Mouse (Mus musculus) cerebellum, adult 2 months (tissue): Measurements from ENCODE around the gene Cped1. TPM values are rescaled to one million over a fixed set of nuclear protein-coding genes. Genes with fewer than 3 reads are reported as not detected.

Experiments
- DNase-seq, 2 experiments: peaks; one replicate each; pipeline ENCODE4 v3.0.0; 2021
- H3K27ac ChIP-seq: fragments of 200-500 bp; 2 replicates; pipeline ENCODE4 v1.5.1; 2012; ENCODE audit warnings: low read length, control low read depth, inconsistent platforms; ENCODE audit not compliant: insufficient read depth
- H3K27me3 ChIP-seq: fragments of 200-500 bp; 2 replicates; pipeline ENCODE4 v1.6.1; 2012; ENCODE audit warnings: inconsistent platforms, mild to moderate bottlenecking, low read length, moderate library complexity; ENCODE audit not compliant: control insufficient read depth, insufficient read depth
- H3K4me1 ChIP-seq: fragments of 200-500 bp; 2 replicates; pipeline ENCODE4 v1.6.1; 2011; ENCODE audit warnings: low read length; ENCODE audit not compliant: control insufficient read depth, insufficient read depth
- H3K4me3 ChIP-seq: fragments of 200-500 bp; replicated peaks from 2 replicates; pipeline ENCODE3; 2011; ENCODE audit warnings: mild to moderate bottlenecking, low read depth, low read length, control low read depth; ENCODE audit not compliant: insufficient read depth
- CTCF ChIP-seq: fragments of 200-500 bp; IDR thresholded peaks from 2 replicates; pipeline ENCODE4 v1.5.1; 2011; ENCODE audit warnings: low read depth, mild to moderate bottlenecking, control low read depth, low read length, moderate library complexity, borderline replicate concordance; ENCODE audit not compliant: insufficient read depth
- POLR2A ChIP-seq: fragments of 200-500 bp; IDR thresholded peaks from 2 replicates; pipeline ENCODE4 v1.6.1; 2011; ENCODE audit warnings: low read length, control low read depth, borderline replicate concordance; ENCODE audit not compliant: insufficient read depth
- WGBS: fragments of 180-500 bp; shearing (Covaris S2); methylation state at CpG from one replicate; pipeline ENCODE4 v1.1.7; 2018; 5-methylcytosine and 5-hydroxymethylcytosine counted together
- polyA plus RNA-seq: library from polyadenylated mRNA; depleted of rRNA; stranded (reverse); fragments of >200 nt; gene quantifications from 2 replicates; pipeline ENCODE4 v1.2.3, GENCODE M21; 2012

The Cped1 gene
- polyA plus RNA-seq, 1 experiment, result 1.1 TPM

DNA sequence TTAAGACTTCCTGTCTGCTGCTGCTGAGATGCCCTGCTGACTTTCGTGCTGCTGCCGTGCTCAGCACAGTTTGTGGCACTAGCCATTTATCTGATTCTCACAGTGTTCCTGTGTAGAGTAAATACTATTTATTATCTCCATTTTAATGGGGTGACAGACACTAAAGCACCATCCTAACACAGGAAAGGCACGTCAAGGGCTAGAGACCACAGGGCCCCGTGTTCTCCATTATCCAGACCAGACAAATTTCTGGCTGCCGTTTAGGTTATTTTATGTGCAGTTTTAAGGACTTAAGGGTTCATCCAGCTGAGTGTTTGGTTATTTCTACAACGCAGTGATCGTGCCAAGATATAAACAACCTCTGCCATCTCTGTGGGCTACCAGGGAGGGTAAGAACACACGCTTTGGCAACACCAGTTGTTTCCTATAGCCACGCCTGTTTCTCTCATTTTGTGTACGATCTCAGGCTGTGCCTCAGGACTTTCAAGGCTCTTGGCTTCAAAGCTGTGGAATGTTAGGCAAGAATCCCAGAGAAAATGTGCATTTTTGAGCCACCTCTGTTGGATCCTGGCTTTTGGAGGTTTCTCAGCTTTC is 149.4 kb downstream of the Cped1 start:
- DNase-seq, result no peak
- Histone ChIP-seq H3K27ac (no peak overlapping the region), H3K27me3 (no peaks in the 10 kb centered on the region), H3K4me1 (peaks cover 4% of the 10 kb centered on the region; the same call in 1 of the 2 replicates), H3K4me3 (no peak overlapping the region)
- WGBS, result 64% methylated on average over 10 of the region's 10 CpGs
- TF ChIP-seq CTCF, result no peak
- no peak for TF ChIP-seq POLR2A

DNA sequence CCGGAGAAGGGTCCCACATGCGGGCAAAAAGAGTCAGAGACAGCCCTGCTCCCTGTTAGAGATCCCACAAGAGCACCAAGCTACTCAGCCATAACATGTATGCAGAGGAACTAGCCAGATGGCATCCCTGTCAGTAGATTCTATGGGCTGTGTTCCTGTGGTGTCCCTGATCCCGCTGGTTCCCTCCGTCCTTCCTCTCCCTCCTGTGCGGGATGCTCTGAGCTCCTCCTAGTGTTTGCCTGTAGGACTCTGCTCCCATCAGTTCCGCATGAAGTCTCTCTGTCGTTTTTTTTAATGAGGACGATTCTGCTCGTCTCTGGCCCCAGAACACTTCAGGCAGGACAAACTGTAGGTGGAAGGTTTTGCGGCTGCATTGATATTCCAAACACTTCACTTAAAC is 151.1 kb downstream of the Cped1 start:
- H3K27ac ChIP-seq, result no peak overlapping the region
- WGBS, result 22% methylated on average over 10 of the region's 10 CpGs
- TF ChIP-seq CTCF (no peak), POLR2A (no peak)
- no peak overlapping the region for H3K4me3 ChIP-seq
- peak; percentile 7 to 30 for DNase-seq
- H3K4me1 ChIP-seq, result peaks cover 5% of the 10 kb centered on the region
- no peaks in the 10 kb centered on the region for H3K27me3 ChIP-seq

DNA sequence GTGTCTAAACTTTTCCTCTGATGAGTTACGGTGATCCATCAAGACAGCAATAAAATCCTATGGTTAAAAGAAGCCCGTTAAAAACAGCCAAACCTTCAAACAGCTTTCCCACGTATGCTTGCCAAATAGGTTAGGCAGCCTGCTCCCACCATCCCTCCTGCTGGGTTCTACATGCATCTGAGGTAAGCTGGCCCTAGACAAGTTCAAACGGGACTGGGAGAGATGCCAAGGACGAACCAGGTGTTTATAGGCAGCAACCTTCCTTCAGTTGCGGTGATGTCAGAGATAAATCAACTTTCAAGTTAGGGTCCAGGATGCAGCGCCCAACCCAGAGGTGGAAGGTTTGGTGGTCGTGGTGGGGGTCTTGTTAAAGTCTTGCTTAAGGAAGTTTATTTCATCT is 155.1 kb downstream of the Cped1 start:
- H3K27me3 ChIP-seq, result no peaks in the 10 kb centered on the region
- no peak for DNase-seq
- TF ChIP-seq POLR2A (no peak), CTCF (no peak)
- WGBS, result 42% methylated on average over 8 of the region's 8 CpGs
- no peak overlapping the region for H3K4me3 ChIP-seq
- H3K27ac ChIP-seq, result no peak overlapping the region
- peaks cover 5% of the 10 kb centered on the region for H3K4me1 ChIP-seq

DNA sequence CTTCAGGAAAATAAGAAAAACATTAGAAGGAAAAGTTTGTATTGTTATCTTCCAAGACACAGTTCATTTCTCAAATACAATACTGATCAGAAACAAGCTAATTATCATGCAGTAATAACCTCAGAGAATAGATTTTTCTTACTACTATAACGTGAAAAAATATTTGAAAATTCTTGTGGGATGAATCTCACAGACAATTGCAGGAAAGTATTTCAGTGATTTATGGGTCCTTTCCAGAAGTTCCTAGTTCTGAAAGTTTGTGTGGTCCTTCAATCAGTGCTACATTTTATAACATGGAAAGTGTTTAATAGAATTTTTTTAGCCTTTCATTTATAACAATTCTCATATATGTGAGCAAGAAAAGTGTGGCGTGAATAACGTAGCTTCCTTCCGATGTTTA is 161.5 kb downstream of the Cped1 start:
- Histone ChIP-seq H3K4me3 (no peak overlapping the region), H3K27me3 (no peaks in the 10 kb centered on the region), H3K27ac (no peak overlapping the region), H3K4me1 (no peaks in the 10 kb centered on the region)
- TF ChIP-seq POLR2A (no peak), CTCF (no peak)
- 91% methylated on average over 4 of the region's 4 CpGs for WGBS
- no peak for DNase-seq

DNA sequence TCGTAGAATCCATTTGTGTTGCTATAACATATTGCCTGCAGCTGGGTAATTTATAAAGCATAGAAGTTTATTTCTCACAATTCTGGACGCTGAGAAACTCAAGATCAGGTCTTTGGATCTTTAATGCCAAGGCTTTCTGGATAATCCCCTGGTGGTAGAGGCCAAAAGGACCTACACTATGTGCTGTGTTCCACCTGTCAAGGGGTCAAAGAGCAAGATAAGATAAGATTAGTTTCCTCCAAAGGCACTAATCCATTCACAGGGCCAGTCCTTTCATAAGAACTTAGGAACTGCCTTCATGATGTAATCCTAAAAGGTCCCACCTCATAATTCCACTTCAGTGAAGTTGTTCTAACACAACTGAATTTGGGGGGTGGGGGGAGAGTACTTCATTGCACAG is 162.8 kb downstream of the Cped1 start:
- DNase-seq, result no peak
- Histone ChIP-seq H3K4me3 (no peak overlapping the region), H3K27me3 (no peaks in the 10 kb centered on the region), H3K4me1 (no peaks in the 10 kb centered on the region), H3K27ac (no peak overlapping the region)
- no peak for TF ChIP-seq POLR2A
- no peak for TF ChIP-seq CTCF
- 92% methylated on average over 2 of the region's 2 CpGs for WGBS

DNA sequence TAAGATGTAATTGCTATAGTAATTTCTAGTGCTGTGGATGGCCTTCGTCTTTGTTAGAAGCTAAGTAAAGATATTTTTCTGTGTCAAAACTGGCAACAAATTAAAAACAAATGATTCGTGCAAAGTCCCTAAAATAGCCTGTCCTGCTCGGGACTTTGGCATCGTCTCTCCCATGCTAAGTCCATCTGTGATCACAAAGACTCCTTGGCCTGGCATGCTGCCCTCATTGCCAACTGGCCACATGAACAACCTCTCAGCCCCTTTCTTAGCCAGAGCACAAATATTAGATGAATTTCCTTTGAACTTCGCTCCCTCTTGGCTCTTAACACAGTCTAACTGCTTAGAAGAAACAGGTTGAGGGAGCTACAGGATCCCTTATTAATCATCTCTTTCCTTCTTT is 171.7 kb downstream of the Cped1 start:
- Histone ChIP-seq H3K4me1 (no peaks in the 10 kb centered on the region), H3K4me3 (no peak overlapping the region), H3K27me3 (no peaks in the 10 kb centered on the region), H3K27ac (no peak overlapping the region)
- DNase-seq, result peak; percentile 67 to 82
- TF ChIP-seq CTCF (no peak), POLR2A (no peak)
- 8% methylated on average over 5 of the region's 5 CpGs for WGBS

DNA sequence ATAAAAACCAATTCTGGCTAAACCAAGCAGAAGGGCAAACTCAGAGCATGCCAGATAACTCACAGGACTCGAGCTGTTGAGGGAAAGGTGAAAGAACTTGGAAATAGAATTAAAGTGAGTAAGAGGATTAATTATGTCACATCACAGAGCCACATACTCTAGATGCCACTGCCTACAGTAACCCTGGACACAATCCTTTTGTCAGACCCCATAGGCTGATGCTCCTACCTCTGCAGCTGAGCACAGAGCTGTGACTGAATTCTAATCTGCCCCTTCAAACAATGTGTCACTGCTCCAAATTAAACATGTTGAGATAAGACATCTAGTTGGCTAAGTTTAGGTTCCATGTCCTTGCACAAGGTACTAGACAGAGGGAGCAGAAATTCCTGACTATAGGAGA is 176.2 kb downstream of the Cped1 start:
- TF ChIP-seq CTCF (no peak), POLR2A (no peak)
- no peaks in the 10 kb centered on the region for H3K4me1 ChIP-seq
- H3K27ac ChIP-seq, result no peak overlapping the region
- no peak overlapping the region for H3K4me3 ChIP-seq
- H3K27me3 ChIP-seq, result no peaks in the 10 kb centered on the region
- no peak for DNase-seq
- WGBS, result 53% methylated on average over 1 of the region's 1 CpGs

DNA sequence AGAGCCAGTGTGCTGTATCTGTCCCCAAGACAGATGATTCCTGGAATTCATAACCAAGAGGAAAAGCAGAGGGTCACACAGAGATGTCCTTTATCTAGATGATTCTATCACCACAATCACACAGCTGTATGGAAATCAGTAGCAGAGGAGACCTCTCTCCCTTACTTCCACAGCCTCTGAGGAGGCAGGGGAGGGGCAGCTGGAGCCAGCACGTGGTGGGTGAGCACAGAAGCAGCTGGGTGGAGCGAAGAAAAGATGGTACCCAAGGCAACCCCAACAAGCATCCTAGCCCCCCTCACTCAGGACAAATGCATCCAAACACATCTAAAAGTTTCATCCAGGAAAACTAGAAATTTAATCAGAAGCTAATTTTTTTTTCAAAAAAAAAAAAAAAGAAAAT is 182.7 kb downstream of the Cped1 start:
- WGBS, result 40% methylated on average over 2 of the region's 2 CpGs
- Histone ChIP-seq H3K4me3 (no peak overlapping the region), H3K27me3 (no peaks in the 10 kb centered on the region), H3K27ac (no peak overlapping the region), H3K4me1 (no peaks in the 10 kb centered on the region)
- DNase-seq, result no peak
- TF ChIP-seq CTCF (no peak), POLR2A (no peak)
